Mouse (Mus musculus): ENCODE measurements around the gene Rarb.
"Not testable (repeated sequence)": the region's sequence is repeated elsewhere in the genome, so short reads cannot be mapped to it uniquely, and the experiment has no call there.

Rarb gene

DNA sequence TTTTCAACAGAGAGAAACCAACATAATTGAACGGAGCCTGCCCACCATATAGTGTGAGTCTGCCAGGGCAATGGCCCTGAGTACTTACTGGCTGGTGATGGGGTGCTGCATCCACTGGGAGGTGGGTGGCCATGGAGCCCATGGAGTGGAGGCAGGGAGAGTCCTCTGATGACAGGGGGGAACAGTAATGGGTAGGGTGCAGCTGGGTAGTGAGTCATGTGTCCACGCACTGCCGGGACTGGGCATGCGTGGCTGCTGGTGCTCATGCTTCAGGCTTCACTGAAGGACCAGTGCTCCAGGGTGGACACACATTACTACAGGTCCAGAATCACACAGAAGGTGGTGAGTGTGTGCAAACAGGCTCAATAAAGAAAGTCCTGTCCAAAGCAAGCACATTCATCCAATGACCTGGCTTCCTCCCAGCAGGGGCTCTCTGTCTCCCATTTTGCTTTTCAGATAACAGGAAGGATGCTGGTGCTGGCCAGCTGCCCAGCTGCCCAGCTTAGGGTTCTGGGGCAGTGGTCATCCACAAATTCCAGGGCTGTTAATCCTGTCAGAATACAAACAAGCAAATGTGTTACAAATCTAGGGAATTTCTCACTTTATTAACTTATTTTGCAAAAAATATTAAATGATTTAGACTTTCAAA is at the start of gene Rarb:
Gene Rarb (minus strand): TSS at position 555 of the 649 bp plus-strand sequence.
- no peak for DNase-seq

DNA sequence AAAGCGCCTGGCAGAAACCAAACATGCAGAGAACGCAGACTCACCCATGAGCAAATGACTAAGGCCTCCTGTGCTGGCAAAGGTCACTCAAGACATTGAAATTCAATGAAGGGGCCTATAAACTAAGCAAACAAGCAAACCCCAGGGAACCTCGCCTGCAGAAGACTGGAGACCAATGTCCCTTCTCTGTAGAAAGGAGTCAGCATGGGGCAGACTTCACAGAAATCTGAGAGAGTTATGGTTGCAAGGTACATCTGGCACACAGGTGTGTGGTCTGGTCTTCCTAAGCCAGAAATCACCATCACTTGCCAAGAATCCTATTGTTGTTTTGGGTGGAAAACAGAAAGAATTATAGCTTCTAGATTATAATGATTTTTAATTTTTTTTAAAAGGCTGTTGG is 23.1 kb upstream of the Rarb start:
- no peak for DNase-seq

DNA sequence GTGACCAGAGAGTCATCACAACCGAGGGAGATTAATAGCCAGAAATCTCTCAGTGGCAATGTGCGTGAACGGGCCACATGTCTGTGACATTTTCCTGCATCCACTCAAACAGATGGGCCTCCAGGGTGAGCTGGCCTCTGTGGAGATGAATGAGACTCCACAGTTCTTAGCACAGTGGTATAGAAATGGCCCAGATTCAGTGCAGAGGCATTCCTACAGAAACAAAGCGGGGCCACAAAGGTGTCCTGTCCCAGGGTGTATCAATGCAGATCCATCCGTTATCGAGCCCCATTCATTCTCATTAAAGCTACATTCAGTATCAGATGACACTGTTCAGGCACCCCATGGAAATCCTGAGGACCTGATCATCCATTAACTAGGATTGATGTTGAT is 22.6 kb upstream of the Rarb start:
- DNase-seq = no peak

DNA sequence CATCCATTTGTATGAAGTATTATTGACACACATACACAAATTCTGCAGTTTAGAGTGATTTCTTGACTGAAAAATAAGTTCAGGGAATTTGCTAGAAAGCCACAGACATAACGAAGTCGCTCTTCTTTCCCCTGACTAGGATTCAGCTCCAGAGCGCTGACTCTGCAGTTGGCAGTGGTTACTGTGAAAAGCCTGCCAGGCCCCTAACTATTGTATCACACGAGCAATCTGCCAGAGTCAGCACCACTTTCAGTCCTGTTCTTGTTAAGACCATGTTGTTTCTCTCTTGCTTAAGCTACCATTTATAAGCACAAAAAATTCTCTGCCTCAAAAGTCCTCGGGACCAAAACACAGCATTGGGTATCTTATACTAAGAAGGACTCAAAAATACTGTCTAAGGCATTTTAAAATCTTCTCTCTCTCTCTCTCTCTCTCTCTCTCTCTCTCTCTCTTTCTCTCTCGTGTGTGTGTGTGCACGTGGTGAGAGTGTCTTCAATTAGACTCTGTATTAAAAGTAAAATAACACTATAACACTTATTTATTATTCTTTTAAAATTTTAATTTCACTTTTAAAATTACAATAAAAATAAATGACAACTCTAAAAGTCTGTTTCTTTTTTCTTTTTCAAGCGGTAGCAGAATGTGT is 22.1 kb upstream of the Rarb start:
- DNase-seq = peak; percentile 34 to 67

DNA sequence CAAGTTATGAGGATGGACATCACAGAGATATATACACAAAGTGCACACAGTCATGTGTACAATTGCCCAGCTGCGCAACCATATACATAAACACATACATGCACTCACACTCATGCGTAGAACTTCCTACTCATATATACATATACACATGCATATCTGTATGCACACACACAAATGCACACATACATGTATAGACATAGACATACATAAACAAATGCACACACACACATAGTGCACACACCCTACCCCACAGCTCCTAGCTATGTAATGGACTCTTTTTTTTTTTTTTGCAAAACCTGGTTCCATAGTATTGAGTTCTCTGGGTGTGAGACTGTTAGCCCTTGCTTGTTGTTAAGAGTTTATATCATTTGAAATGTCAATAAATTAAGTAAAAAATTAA is 21.2 kb upstream of the Rarb start:
- no peak for DNase-seq

DNA sequence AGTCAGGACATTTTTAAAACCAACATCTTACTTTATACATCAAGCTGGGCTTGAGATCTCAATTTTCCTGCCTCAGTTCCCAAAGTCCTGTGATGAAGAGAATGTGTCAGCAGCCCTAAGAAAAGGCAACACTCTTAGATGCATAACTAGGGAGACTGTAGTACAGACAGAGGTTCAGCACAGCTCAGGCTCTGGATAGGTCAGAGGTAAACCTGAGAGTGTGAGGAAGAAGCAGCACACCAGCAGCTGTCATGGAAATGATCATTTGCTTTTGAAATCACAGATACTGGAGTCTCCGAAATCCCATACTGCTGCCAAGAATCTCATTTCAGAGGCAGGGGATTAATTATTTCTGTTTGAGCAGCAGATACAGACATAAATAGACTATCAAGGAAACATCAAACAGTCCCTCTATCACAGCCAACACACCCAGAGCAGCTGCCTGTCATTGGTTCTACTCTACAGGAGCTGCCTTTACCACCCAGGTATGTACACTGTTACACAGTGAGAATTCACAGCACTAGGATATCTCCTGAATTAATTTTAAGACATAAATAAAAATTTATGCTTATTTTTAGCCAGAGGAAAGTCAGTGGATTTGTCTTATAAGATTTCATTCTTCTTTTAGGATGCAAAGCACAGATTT is 3.7 kb downstream of the Rarb start:
- no peak for DNase-seq

DNA sequence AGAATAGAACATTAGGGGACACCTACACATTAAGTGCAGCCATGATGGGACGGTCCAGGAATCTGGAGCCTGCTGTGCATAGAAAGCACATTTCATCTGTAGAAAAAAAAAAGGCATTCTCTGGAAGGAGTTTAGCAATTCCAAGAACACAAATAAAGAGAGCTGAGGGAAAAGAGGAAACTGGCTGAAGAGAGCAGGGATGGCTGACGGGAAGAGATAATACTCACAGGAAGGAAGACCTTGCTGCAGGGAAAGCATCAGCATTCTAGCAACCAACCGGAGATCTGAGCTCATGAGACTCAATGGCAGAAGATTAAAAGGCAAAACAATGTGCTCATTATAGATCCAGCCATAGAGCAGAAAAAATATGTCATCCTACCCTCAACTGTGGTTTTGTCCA is 12.8 kb downstream of the Rarb start:
- DNase-seq = peak in 1 of 2 experiments; percentile 5

DNA sequence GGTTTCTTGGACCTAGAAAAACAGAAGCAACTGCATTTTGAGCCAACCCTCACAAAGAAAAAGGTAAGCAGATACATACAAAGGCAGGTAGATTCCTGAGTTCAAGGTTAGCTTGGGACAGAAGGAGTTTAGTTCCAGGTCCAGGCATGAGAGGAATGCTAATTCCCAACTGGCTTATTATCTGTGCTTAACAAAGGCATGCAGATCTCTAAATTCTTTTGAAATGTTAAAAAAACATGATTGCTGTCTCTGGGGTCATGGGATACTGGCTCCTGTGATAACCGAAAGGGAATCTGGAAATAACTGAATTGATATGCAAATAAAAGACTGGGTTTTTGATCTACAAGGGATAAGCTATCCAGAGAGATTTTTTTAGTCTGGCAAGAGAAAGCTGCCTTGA is 28.8 kb downstream of the Rarb start:
- DNase-seq = no peak

DNA sequence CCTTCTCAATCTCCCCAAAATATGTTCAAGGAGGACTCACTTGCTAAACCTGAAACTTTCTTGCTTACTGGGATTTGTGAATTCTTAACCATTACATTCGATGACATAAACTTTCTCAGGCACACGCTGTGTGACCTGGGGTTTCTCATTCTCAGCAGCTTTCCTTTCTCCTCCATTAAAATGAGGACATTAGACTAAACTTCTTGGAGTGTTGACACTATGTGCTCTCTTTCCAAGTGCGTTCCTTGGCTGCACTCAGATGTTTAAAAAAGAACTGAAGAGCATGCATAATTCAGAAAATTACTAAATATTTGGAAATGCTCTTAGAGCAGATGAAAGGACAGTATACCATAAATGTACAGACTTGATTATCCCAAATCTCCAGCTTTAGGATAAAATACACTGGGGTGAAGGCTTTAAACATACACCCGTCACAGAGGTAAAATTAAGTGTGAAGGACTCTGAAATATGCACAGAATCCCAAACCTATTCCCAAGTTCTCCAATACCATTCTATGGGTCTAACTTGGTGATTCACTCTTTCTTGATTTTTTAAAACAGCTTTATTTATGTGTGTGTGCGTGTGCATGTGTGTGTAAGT is 36.9 kb downstream of the Rarb start:
- no peak for DNase-seq

DNA sequence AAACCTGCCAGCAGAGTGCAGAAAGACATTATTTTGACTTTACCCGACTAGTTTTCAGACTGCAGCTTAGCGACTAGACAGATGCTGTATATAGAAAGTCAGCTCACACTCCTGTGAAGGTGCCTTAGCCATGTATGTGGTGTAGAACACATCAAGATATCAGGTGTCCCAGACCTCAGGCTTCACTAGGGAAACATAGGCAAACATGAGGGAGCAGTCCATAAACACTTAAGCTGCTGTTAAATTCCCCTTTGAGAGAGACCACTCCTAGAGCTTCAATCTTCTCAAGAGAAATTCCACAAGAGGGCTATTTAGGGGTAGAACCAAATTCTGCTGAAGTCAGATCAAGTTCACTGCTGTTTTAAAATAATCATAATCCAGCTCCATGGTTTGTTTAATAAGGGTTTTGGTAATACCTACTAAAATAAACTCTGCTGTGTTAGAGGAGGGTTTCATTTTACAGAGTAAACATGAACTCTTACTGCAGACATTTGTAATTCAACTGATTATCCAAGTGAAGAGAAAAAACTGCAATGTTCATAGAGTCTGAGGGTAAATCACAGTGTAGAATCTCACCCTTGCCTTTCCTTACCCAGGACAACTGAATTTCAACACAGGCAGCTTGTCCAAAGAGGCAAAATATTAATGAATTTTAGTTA is 42.1 kb downstream of the Rarb start:
- no peak for DNase-seq

DNA sequence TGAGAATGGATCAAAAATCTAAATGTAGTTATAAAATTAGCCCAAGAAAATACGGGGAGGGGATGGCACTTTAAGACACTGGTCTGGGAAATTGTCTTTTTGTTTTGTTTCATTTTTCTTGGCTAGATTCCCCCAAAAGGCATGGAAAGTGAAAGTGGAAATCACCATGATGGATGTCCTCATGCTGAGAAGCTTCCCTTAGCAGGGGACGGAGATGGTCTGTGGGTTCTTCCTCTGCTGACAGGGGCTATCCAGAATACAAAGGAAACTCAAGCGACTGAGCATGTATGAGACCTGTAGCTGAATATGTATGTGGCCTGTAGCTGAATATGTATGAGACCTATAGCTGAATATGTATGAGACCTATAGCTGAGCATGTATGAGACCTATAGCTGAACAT is 46.0 kb downstream of the Rarb start:
- peak; percentile 6 to 15 for DNase-seq

DNA sequence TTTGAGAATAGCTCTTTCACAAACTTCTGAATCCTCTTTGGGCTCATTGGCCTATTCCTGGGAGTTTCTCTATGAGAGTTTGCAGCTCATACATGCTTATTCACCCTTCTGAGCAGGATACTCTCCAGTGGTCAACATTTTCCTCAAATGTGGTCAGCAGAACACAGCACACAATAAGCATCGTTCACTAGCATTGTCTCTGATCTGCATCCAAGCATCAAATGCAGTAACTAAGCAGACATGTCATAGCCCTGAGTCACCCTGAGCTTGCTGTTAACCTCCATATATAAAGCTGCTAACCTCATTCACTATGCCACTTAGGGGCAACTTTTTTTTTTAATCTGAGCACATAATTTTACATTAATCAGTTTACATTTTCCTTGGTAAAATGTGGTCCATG is 53.1 kb downstream of the Rarb start:
- no peak for DNase-seq

DNA sequence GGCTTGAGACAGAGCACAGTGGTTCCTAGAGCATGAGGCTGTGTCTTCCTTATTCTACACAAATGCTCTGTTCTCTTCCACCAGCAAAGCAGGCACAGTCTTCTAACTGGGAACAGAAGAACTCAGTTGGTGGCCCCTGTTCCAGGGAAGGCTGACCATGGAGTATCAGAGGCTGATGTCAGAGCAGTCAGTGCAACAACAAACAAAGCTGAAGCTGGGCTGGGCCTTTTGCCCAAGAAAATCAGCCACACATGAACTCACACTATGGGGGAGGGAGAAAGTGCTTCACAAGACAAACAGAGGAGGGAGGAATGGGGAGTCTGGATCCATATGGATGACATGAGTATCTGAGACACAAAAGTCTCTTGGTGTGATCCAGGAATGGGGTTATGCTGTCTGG is 56.2 kb downstream of the Rarb start:
- no peak for DNase-seq

DNA sequence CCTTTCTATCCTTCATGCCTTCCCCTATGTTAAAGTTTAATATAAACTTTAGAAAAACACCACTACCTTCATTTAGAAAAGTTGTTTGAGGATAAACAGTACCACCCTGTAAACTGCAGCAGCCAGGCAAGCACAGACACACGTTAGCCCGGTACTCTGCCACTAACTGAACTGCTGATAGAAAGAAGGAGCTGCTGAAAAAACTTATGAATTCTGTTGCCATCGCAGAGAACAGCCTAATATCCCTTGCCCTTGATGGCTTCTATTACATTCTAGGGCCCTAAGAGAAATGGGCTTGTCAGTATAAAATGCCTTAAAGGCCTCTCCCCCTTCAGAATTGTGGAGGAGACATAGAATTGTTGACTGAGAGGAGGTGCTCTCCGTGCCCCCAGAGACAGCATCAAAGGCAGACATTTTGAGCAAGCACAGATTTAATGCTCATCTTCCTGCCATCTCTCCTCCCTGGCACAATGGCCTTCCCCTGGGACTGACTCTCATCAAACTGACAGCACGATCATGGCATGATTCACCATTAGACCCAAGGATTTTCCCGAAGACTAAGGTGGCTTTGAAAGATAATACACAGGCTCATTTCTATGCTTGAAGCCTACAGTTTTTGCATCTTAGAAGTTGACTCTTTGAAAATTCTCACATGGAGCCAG is 60.1 kb downstream of the Rarb start:
- DNase-seq = no peak

DNA sequence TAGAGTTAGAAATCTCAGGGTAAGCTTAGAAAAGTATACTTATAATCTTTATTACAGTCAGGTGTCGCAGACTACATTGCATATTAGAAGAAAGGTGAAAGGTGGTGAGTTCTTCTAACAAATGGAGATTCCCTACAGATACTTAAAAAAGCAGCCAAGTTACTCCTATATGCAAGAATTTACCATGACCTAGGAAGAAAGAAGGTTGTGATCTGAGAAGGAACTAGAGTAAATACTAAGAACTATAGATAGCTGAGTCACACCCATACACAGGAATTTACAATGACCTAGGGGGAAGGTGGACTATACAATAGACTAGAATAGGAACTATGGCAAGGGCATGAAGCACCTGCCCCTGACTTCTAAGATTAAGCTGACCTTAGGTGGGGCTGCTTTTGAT is 63.4 kb downstream of the Rarb start:
- DNase-seq = not testable (repeated sequence)

DNA sequence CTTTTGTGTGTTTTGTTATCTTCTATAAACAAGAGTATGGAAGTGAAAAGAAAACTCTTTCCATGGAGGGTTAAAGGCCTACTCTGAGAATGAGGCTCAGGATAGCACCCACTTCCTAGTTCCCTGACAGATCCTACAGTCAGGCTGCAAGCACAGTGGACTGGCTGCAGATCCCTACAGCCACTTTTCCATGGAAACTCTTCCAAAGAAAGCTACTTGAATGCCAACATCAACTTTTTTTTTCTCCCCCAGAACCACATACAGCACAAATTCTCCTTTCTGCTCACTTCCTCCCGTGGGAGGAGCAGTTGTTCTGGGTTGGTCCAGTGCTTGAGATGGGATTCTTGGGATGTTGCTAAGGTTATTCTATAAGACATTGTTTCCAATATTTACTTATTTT is 66.3 kb downstream of the Rarb start:
- no peak for DNase-seq

DNA sequence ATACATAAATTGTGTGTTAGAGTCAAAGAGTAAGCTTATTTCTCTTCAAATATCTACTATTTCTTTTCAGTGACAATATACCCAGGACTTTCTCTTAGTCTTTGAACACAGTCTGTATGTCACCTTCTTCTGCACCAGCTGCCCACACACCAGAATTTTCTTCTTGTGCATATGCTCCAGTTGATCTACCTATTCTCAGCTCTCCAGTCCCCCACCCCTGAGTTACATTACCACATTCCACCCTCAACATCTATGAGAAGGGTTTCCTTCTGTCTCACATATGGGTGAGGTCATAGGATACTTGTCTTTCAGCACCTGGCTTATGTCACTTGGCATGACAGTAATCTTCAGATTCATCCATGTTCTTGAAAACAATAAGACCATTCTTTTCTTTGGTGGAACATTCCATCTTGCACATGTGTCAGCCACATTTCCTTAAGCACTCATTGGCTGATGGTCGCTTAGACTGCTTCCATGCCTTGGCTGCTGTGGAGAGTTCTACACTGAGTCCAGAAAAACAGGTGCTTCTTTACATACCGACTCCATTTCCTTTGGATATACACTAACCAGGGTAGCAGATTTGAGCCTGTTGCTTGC is 71.9 kb downstream of the Rarb start:
- no peak for DNase-seq

DNA sequence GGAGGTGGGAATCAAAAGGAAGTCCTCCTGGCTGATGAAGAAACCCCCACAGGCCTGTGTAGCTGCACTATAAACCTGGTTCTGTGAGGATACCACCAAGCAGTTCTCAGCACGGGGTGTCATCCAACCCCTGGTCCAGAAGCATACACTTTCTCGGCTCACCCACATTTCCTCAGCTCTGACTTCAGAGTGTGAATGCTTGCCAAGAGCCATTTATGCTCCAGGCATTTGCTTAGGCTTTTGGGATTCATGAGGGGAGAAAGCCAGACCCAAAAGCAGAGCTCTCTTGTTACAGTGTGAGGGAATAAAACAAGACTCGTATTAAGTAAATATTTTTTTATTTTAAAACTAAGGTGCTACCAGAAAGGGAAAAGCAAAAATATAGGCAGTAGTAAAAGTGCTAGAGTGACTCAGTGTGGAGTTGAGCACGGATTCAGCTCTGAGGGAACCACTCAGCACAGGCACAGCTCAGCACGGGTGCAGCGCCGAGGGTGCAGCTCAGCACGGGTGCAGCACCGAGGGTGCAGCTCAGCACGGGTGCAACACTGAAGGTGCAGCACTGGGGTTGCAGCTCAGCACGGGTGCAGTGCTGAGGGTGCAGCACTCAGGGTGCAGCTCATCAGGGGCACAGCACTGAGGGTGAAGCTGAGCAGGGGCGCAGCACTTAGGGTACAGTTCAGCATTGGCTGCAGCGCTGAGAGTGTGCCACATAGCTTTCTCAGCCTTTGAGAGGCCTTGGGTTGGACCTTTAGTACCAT is 77.8 kb downstream of the Rarb start:
- DNase-seq = no peak

DNA sequence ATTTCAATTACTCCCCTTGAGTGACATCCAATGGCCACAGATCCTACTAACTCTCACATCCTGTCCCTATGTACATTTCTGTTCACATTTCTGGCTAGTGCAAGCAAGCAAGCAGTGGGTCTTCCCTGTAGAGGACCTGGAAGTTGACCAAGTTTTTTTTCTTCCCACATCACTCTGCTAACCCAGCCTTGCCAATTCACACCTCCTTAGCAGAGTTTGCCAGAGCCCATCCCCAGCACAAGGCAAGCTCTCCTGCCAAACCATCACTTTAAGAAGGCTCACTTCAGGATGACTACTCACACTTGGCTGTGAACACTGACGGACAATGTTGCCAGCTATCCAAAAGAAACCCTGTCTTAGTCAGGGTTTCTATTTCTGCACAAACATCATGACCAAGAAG is 80.4 kb downstream of the Rarb start:
- DNase-seq = no peak

DNA sequence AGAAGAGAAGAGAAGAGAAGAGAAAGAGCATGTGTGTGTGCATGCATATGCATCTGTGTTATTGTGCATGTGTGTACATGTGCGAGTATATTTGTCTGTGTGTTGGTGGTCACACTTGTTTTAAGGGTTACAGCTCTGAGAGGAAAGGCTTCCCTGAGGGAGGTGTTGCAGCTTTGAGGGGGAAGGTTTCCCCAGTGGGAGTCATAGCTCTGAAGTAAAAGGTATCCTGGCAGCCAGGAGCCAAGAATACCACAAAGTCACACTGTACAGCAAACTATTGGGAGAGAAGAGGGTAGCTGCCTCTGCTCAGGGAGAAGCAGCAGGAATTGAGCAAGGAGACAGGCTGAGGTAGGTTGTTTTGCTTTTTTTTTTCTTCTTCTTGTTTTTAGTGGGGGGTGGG is 81.2 kb downstream of the Rarb start:
- no peak for DNase-seq

DNA sequence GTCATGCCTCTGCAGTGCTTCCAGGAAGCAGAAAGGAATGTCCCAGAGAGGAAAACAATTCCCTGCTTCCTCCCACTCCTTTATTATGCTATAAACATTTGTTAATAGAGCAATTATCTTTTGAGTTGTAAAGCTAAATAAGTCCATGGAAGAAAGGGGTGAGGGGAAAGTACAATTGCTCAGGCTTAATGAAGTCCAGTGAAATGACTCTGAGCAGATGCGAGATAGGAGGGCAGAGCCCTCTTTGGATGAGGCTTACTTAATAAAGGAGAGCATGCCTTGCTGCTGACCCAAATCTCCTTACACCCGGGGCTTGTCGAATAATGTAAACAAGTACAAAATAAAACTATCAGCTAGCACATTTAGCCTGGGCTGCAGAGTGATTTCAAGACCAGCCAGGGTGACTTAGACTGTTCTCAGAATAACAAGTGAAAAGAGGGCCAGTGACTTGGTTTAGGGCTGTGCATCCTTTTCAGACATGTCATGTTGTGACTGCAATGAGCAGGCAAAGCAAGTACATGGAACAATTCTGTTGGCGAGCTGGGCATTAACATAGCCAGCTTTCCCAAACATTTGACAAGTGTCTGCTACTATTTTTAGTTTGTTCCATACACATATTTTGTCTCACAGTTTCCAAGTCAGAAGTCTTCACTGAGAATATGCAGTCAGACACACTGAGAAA is 83.5 kb downstream of the Rarb start:
- DNase-seq = peak in 1 of 2 experiments; percentile 28

Data from kidney, adult 8-10 months (tissue).